Mouse (Mus musculus) ES-Bruce4 (cell line): Measurements from ENCODE around the gene Prkce. TPM values are rescaled to one million over a fixed set of nuclear protein-coding genes. Genes with fewer than 3 reads are reported as not detected.
A peak's percentile ranks its signal among the peaks of the same experiment; 100 is the strongest.

Experiments
- H3K27ac ChIP-seq: 2 replicates; pipeline ENCODE4 v1.5.1; 2012; ENCODE audit warnings: low read length, inconsistent platforms; ENCODE audit not compliant: insufficient read depth
- H3K27me3 ChIP-seq: 2 replicates; pipeline ENCODE4 v1.6.1; 2012; ENCODE audit warnings: mild to moderate bottlenecking, low read length, inconsistent platforms; ENCODE audit not compliant: control insufficient read depth, poor library complexity, insufficient read depth, severe bottlenecking
- H3K36me3 ChIP-seq: 2 replicates; pipeline ENCODE4 v1.6.1; 2012; ENCODE audit warnings: inconsistent platforms, mild to moderate bottlenecking, low read length, moderate library complexity; ENCODE audit not compliant: control insufficient read depth, poor library complexity, insufficient read depth, severe bottlenecking
- H3K4me1 ChIP-seq: one replicate; pipeline ENCODE4 v1.8.1; 2011; ENCODE audit warnings: low read length; ENCODE audit not compliant: control insufficient read depth, insufficient read depth
- H3K4me3 ChIP-seq: 2 replicates; pipeline ENCODE4 v1.5.1; 2011; ENCODE audit warnings: low read depth, mild to moderate bottlenecking, low read length
- H3K9ac ChIP-seq: 2 replicates; pipeline ENCODE4 v1.6.1; 2012; ENCODE audit warnings: low read depth, mild to moderate bottlenecking, inconsistent platforms; ENCODE audit not compliant: poor library complexity, severe bottlenecking
- H3K9me3 ChIP-seq: replicated peaks from 2 replicates; pipeline ENCODE4 v1.6.1; 2012; ENCODE audit warnings: mild to moderate bottlenecking, low read length, inconsistent platforms; ENCODE audit not compliant: control insufficient read depth, poor library complexity, insufficient read depth, severe bottlenecking
- CTCF ChIP-seq: IDR thresholded peaks from one replicate; pipeline ENCODE4 v1.8.1; 2011; ENCODE audit warnings: low read depth, low read length
- EP300 ChIP-seq: IDR thresholded peaks from 2 replicates; pipeline ENCODE4 v1.6.1; 2011; ENCODE audit warnings: low read depth, low read length; ENCODE audit not compliant: insufficient read depth
- POLR2A ChIP-seq: IDR thresholded peaks from one replicate; pipeline ENCODE4 v1.8.1; 2011; ENCODE audit warnings: low read length; ENCODE audit not compliant: insufficient read depth
- polyA plus RNA-seq: library from polyadenylated mRNA; stranded (reverse); fragments of >200 nt; gene quantifications from 2 replicates; pipeline ENCODE4 v1.2.4, GENCODE M21; 2011; ENCODE audit warnings: low read depth; ENCODE audit not compliant: missing spikeins, insufficient read depth, insufficient read length

Gene Prkce
- polyA plus RNA-seq, 1 experiment, result 4.3 TPM

GRCm38 (mm10) chr17:86438763-86439162 is 271.2 kb downstream of the Prkce start:
- Histone ChIP-seq H3K36me3 (no peaks in the 10 kb centered on the region), H3K27me3 (no peaks in the 10 kb centered on the region), H3K9me3 (no peaks in the 10 kb centered on the region), H3K4me3 (no peak overlapping the region), H3K4me1 (no peaks in the 10 kb centered on the region), H3K9ac (no peak overlapping the region), H3K27ac (no peak overlapping the region)
- TF ChIP-seq POLR2A, result no peak
- no peak for TF ChIP-seq EP300
- TF ChIP-seq CTCF, result no peak

GRCm38 (mm10) chr17:86441098-86441497 is 273.5 kb downstream of the Prkce start:
- H3K4me3 ChIP-seq, result no peak overlapping the region
- no peaks in the 10 kb centered on the region for H3K36me3 ChIP-seq
- no peak overlapping the region for H3K27ac ChIP-seq
- no peak overlapping the region for H3K9ac ChIP-seq
- no peaks in the 10 kb centered on the region for H3K4me1 ChIP-seq
- H3K27me3 ChIP-seq, result no peaks in the 10 kb centered on the region
- no peaks in the 10 kb centered on the region for H3K9me3 ChIP-seq
- no peak for TF ChIP-seq EP300
- no peak for TF ChIP-seq POLR2A
- TF ChIP-seq CTCF, result no peak

- Histone ChIP-seq H3K4me3 (no peak overlapping the region), H3K9me3 (peaks cover 14% of the 10 kb centered on the region), H3K27me3 (no peaks in the 10 kb centered on the region), H3K36me3 (no peaks in the 10 kb centered on the region), H3K9ac (no peak overlapping the region), H3K27ac (no peak overlapping the region), H3K4me1 (no peaks in the 10 kb centered on the region)
- TF ChIP-seq CTCF (no peak), POLR2A (no peak), EP300 (no peak)
Observed at GRCm38 (mm10) chr17:86443886-86444285, 276.3 kb downstream of the Prkce start.

- Histone ChIP-seq H3K36me3 (no peaks in the 10 kb centered on the region), H3K27me3 (no peaks in the 10 kb centered on the region), H3K4me1 (no peaks in the 10 kb centered on the region), H3K27ac (no peak overlapping the region), H3K9me3 (peaks cover 15% of the 10 kb centered on the region), H3K9ac (no peak overlapping the region), H3K4me3 (no peak overlapping the region)
- TF ChIP-seq EP300 (0 out of 2 replicates have a peak, but pooled peaks have one; percentile 29), CTCF (peak; percentile 72), POLR2A (no peak)
Observed at GRCm38 (mm10) chr17:86444578-86445419, 277.2 kb downstream of the Prkce start.

- TF ChIP-seq POLR2A (no peak), EP300 (no peak), CTCF (no peak)
- Histone ChIP-seq H3K27me3 (no peaks in the 10 kb centered on the region), H3K9ac (no peak overlapping the region), H3K36me3 (no peaks in the 10 kb centered on the region), H3K27ac (no peak overlapping the region), H3K9me3 (peaks cover 15% of the 10 kb centered on the region), H3K4me3 (no peak overlapping the region), H3K4me1 (no peaks in the 10 kb centered on the region)
Observed at GRCm38 (mm10) chr17:86445420-86445720, 277.8 kb downstream of the Prkce start.

- TF ChIP-seq CTCF (no peak), EP300 (no peak), POLR2A (no peak)
- Histone ChIP-seq H3K36me3 (no peaks in the 10 kb centered on the region), H3K9me3 (peaks cover 15% of the 10 kb centered on the region), H3K4me3 (no peak overlapping the region), H3K9ac (no peak overlapping the region), H3K4me1 (no peaks in the 10 kb centered on the region), H3K27ac (no peak overlapping the region), H3K27me3 (no peaks in the 10 kb centered on the region)
Observed at GRCm38 (mm10) chr17:86445900-86446299, 278.3 kb downstream of the Prkce start.
